Mouse (Mus musculus): ENCODE measurements around the gene Faap100.
"Not testable (repeated sequence)": the region's sequence is repeated elsewhere in the genome, so short reads cannot be mapped to it uniquely, and the experiment has no call there.

Faap100 gene

DNA sequence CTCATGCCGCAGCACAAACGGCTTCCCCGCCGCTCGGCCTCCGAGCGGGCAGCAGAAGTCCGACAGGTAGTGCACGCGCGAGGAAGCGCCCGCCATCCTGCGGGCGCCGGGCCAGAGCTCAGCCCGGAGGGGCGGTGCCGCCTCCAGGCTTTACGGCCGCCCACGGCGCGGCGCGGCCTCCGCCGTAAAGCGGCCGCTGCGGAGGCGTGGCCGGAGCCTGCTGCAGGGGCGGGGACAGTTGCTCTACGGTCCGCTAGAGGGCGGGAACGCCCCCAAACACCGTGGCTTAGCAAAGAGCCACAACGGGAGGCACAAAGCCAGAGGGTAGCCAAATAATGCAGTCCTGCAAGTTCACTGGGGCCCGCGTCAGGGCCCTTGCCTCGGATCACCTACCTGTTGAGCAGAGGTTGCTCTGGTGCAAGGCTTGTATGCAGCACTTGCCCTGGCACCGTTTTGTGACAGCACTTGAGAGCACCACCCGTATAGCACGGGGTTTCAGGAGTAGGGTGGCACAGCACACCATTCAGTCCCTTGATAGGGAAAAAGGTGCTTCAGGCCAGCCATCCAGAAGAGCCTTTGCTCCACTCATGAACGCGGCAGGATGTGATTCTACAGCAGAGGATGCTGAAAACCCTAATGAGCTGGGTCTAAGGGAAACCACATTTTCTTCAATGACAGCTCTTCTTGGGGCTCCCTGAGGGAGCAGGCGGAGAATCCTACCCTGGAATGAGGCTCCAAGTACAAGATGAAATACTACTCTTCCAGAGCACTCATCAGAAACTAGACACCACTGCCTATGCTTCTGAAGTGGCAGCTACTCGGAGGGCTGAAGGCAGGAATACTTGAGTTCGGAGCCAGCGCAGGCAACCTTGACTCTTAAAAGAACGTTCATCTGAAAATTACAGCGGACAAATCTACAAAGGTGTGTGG, at the start of gene Faap100:
Faap100 (minus strand) TSS at position 154 of the 930 bp plus-strand sequence.
- DNase-seq (ENCODE audit: low read depth, low spot score), result peak; percentile 96

DNA sequence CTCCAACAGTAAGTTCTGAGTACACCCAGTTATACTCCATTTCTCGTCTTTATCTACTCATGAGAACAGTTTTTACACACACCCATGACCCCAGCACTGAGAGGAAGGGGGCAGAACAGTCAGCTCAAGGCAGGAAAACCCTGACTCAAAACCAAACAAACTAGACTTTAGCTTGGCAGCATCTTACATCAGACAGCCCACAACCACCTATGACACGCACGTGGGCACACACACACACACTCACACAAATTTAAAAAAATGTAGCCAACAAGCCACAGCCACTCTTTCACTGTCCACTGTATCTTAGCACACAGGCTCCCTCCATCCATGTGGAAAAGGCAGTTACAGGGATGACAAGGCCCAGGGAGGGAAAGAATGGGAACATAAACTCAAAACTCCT, 48.2 kb upstream of the Faap100 start:
- DNase-seq (ENCODE audit: low read depth, low spot score), result no peak

- peak; percentile 62 for DNase-seq (ENCODE audit: low read depth, low spot score)
Measured at GRCm38 (mm10) chr11:120423569-120424295, 45.2 kb upstream of the Faap100 start.

GRCm38 (mm10) chr11:120422651-120423568, 44.3 kb upstream of the Faap100 start:
- DNase-seq (ENCODE audit: low read depth, low spot score), result no peak

DNA sequence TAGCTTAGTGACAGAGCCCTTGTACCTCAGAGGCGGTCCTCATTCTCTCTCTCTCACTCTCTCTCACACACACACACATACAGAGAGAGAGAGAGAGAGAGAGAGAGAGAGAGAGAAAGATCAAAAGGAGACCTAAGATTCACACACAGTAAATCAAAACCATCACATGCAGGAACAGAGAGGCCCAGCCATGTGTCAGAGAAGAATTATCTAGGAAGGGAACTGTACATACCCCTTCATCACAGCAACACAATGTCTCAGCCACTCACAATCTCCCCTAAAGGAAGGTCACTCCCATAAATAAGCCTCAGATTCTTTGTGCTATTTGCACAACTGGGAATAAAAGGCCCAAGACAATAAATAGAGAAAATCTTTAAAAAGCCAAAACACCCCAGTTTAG, 40.0 kb upstream of the Faap100 start:
- DNase-seq (ENCODE audit: low read depth, low spot score), result no peak

GRCm38 (mm10) chr11:120417852-120418251, 39.3 kb upstream of the Faap100 start:
- no peak for DNase-seq (ENCODE audit: low read depth, low spot score)

DNA sequence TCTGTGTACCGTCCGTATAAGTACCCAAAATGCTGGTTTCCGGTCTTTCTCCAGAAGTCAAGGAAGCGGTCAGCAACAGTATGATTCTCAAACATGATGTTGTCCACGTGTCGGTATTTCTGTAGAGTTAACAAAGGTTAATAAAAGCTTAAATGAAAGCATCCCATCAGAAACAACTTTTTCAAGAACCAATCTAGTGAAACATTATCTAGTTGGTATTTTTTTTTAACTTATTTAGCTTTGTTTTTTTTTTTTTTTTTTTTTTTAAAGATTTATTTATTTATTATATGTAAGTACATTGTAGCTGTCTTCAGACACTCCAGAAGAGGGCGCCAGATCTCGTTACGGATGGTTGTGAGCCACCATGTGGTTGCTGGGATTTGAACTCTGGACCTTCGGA, 35.1 kb upstream of the Faap100 start:
- not testable (repeated sequence) for DNase-seq (ENCODE audit: low read depth, low spot score)

DNA sequence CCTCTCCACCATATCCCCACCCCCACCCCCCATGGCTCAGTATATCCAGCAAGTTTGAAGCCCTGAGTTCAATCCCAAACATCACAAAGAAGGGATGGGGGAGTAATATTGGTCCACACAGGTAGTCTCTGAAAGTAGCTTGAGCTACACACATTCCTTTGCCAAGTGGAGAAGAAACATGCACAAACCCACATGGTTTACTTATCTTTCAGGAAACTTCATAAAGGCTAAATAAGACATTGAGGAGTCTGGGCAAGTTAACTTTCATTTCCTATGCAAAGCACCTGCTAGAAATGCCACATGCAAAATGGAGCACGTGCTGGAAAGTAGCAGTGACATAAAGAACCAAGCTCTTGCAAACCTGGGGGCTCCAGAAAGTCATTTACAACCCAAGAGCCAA, 27.9 kb upstream of the Faap100 start:
- no peak for DNase-seq (ENCODE audit: low read depth, low spot score)

- DNase-seq (ENCODE audit: low read depth, low spot score), result no peak
Measured at GRCm38 (mm10) chr11:120405867-120406266, 27.3 kb upstream of the Faap100 start.

- no peak for DNase-seq (ENCODE audit: low read depth, low spot score)
Measured at GRCm38 (mm10) chr11:120404814-120405213, 26.2 kb upstream of the Faap100 start.

DNA sequence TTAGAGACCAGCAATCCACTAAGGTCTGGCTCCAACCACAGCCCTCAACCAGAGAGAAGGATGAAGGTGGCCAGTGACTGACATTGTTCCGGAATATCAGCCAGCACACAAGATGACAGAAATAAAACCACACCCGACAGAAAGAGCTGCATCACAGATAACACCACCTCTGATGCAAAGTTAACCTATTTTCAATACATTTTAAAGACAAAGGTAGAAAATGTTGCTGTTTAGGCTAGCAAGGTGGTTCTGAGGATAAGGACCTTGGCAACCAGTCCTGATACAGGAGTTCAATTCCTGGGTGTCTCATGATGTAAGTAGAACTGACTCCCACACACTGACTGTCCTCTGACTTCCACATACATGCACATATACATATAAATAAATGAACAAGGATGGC, 20.8 kb upstream of the Faap100 start:
- no peak for DNase-seq (ENCODE audit: low read depth, low spot score)

- DNase-seq (ENCODE audit: low read depth, low spot score), result no peak
Measured at GRCm38 (mm10) chr11:120397602-120398001, 19.0 kb upstream of the Faap100 start.

GRCm38 (mm10) chr11:120395661-120396060, 17.1 kb upstream of the Faap100 start:
- DNase-seq (ENCODE audit: low read depth, low spot score), result no peak

DNA sequence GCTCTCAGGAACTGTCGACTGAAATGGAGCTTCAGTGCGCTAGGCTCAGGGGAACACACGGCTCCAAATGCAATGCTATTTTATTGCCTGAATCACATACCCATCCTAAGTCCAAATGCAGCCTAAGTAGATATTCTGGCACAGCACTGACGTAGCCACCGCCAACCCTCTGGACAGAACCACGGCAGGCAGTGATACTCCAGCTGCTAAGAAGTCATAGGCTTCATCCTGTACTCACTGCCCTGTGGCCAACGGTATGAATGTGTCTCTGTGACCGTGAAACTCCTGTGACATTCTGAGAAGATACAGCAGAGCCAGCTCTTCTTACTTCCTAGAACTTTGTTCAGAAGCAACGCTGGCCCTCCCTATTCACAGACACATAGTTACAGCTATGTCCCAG, 10.0 kb upstream of the Faap100 start:
- DNase-seq (ENCODE audit: low read depth, low spot score), result no peak

GRCm38 (mm10) chr11:120387157-120387556, 8.6 kb upstream of the Faap100 start:
- no peak for DNase-seq (ENCODE audit: low read depth, low spot score)

DNA sequence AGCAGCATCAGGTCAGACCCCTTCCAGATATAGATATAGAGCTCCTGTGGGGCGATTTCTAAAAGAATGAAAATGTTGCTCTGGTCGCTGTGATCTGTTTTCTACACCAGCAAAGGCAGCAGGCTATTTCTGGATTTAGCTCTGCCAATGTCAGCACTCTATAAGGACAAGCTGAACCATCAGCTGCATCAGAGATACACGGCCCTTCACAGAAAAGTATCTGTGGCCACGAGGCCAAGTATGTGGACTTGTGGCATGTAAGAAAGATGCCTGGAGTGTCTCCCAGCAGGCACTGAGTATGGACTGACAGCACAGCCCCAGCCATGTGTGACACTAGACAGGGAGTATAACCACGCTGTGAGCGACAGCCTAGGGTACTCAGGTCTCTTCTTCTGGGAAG, 8.1 kb upstream of the Faap100 start:
- no peak for DNase-seq (ENCODE audit: low read depth, low spot score)

GRCm38 (mm10) chr11:120382509-120382908, 3.9 kb upstream of the Faap100 start:
- DNase-seq (ENCODE audit: low read depth, low spot score), result no peak

GRCm38 (mm10) chr11:120381157-120381556, 2.6 kb upstream of the Faap100 start:
- DNase-seq (ENCODE audit: low read depth, low spot score), result no peak

- no peak for DNase-seq (ENCODE audit: low read depth, low spot score)
Measured at GRCm38 (mm10) chr11:120380271-120380670, 1.7 kb upstream of the Faap100 start.

GRCm38 (mm10) chr11:120378031-120378610, 443 bp downstream of the Faap100 start:
- DNase-seq (ENCODE audit: low read depth, low spot score), result no peak

DNA sequence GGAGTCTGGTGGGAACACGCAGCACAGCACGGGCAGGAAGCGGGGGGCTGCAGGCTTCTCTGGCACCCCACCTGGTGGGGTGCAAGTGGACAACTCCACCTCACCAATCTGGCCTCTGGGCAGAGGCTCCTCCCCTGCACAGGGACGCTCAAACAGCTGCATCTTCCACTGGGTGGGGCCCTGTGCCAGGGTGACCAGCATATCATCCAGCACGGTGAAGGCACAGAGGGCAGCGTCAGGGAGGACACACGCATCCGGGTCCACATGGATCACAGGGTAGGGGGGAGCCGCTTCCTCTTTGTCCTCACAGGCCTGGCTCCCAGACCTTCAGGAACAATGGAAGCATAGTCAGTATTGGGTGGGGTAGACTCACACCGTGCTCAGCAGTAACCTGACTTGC, 1.2 kb downstream of the Faap100 start:
- DNase-seq (ENCODE audit: low read depth, low spot score), result no peak
